Mouse (Mus musculus) liver, embryonic 14 days (tissue): Measurements from ENCODE around the gene Olfr12. TPM values are rescaled to one million over a fixed set of nuclear protein-coding genes. Genes with fewer than 3 reads are reported as not detected.

ENCODE experiments used
- polyA plus RNA-seq: library from polyadenylated mRNA; depleted of rRNA; stranded (reverse); fragments of >200 nt; gene quantifications from 2 replicates; pipeline ENCODE4 v1.2.3, GENCODE M21; 2012; rRNA removed

The Olfr12 gene
- polyA plus RNA-seq, result not detected in 2 replicates

GRCm38 (mm10) chr1:92617488-92617887 is at the start of gene Olfr12:
Gene Olfr12 (plus strand): TSS chr1:92617788.

GRCm38 (mm10) chr1:92571022-92571421 is 46.6 kb upstream of the Olfr12 start, which contains the start of gene Olfr1413:
Gene Olfr1413 (plus strand): TSS chr1:92571322.

GRCm38 (mm10) chr1:92585479-92585878 is 32.1 kb upstream of the Olfr12 start, which contains the start of gene Olfr1412:
Gene Olfr1412 (plus strand): TSS chr1:92585779.

GRCm38 (mm10) chr1:92594111-92594510 is 23.5 kb upstream of the Olfr12 start, which contains the start of gene Olfr1411:
Gene Olfr1411 (plus strand): TSS chr1:92594411.

GRCm38 (mm10) chr1:92605482-92605881 is 12.1 kb upstream of the Olfr12 start, which contains the start of gene Olfr1410:
Gene Olfr1410 (plus strand): TSS chr1:92605782.

GRCm38 (mm10) chr1:92641514-92642272 is 24.1 kb downstream of the Olfr12 start, which contains the start of gene Cops9:
Gene Cops9 (minus strand): TSS chr1:92641985.

GRCm38 (mm10) chr1:92648673-92649072 is 31.1 kb downstream of the Olfr12 start, which contains the start of gene Otos:
Gene Otos (minus strand): TSS chr1:92648841.

Other genes with a start within 250 kb of the Olfr12 start
- gene Ndufa10, start 143.9 kb upstream of the Olfr12 start, polyA plus RNA-seq, result 40.9 and 48.8 TPM in 2 replicates
- not detected in 2 replicates for gene Olfr1416, start 132.7 kb upstream of the Olfr12 start, polyA plus RNA-seq
- gene Olfr1415, start 121.7 kb upstream of the Olfr12 start, polyA plus RNA-seq, result not detected in 2 replicates
- gene Olfr1414, start 99.1 kb upstream of the Olfr12 start, polyA plus RNA-seq, result not detected in 2 replicates
- gene Olfr1413, start 46.5 kb upstream of the Olfr12 start, polyA plus RNA-seq, result not detected in 2 replicates
- not detected in 2 replicates for gene Olfr1412, start 32.0 kb upstream of the Olfr12 start, polyA plus RNA-seq
- not detected in 2 replicates for gene Olfr1411, start 23.4 kb upstream of the Olfr12 start, polyA plus RNA-seq
- gene Olfr1410, start 12.0 kb upstream of the Olfr12 start, polyA plus RNA-seq, result not detected in 2 replicates
- gene Cops9, start 24.2 kb downstream of the Olfr12 start, polyA plus RNA-seq, result 98.1 and 109 TPM in 2 replicates
- 0.12 and 0.17 TPM in 2 replicates for gene Otos, start 31.1 kb downstream of the Olfr12 start, polyA plus RNA-seq
- 1.5 and 1.6 TPM in 2 replicates for gene Gpc1, start 213.9 kb downstream of the Olfr12 start, polyA plus RNA-seq